Mouse (Mus musculus) urinary bladder, postnatal 36 days (tissue): Measurements from ENCODE around the gene Slc3a2.
A peak's percentile ranks its signal among the peaks of the same experiment; 100 is the strongest.
"Not testable (repeated sequence)": the region's sequence is repeated elsewhere in the genome, so short reads cannot be mapped to it uniquely, and the experiment has no call there.

Source experiments
- DNase-seq, 2 experiments: peaks; one replicate each; pipeline ENCODE4 v3.0.0; 2022; ENCODE audit warnings: low spot score in 2 of 2, mixed read lengths in 1 of 2

The Slc3a2 gene

GRCm38 (mm10) chr19:8722907-8723573 is at the start of gene Slc3a2:
Gene Slc3a2 (minus strand): TSS chr19:8723369.
- DNase-seq: peak; percentile 90 to 96

DNA sequence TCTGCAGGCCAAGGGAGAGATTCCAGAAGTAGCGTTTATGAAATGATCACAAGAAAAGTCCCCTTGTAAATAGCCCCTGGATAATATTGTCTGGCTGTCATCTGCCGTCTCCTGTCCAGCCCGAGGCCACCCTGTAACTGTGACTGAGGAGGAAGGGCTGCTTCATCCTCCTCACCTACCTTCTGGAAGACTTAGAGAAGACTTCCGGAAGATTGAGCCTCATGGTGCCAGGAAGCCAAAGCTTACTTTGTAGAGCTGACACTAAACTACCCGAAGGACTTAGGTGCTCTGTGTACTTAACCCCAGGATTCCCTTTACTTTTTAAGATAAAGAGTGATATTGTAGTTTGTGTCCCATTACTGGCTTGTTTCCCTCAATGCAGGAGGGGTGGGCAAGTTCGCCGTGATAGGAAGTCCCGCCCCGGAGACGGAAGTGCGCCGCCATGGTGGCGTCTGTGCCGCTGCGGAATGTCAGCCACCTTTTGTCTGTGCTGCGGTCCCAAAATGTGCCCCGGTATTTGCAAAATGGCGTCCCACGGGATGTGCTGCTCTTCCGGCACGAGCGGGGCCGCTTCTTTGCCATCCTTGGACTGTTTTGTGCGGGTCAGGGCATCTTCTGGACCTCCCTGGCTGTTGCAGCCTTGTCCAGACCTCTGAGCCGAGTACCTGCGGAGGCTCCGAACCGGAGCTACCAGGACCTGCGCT is 47.5 kb upstream of the Slc3a2 start, which contains the start of gene Tmem223:
TSS of gene Tmem223 (plus strand) at position 430 of the 704 bp plus-strand sequence.
- DNase-seq: peak; percentile 69 to 79

DNA sequence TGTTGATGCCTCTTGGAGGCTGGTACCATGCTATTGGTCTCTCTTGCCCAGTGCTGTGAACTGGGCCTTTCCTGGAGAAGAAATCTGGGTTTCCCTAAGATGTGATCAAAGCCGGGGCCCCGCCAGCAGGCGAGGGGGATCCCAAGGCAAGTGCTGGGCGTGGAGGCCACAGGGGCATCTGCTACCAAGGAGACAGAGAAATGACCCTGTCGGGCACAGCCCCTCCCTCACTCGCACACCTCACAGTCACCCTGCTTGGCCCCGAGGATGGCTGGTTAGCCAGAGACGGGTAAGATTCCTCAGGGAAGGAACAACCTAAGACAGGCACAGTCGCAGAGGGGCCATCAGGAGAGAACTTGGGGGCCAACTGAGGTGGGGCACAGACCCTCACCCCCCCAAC is 42.4 kb upstream of the Slc3a2 start:
- DNase-seq: no peak

GRCm38 (mm10) chr19:8763276-8763675 is 40.1 kb upstream of the Slc3a2 start:
- no peak for DNase-seq

GRCm38 (mm10) chr19:8760757-8761156 is 37.6 kb upstream of the Slc3a2 start:
- no peak for DNase-seq

- DNase-seq: no peak
Measured at GRCm38 (mm10) chr19:8758899-8759298, 35.7 kb upstream of the Slc3a2 start.

DNA sequence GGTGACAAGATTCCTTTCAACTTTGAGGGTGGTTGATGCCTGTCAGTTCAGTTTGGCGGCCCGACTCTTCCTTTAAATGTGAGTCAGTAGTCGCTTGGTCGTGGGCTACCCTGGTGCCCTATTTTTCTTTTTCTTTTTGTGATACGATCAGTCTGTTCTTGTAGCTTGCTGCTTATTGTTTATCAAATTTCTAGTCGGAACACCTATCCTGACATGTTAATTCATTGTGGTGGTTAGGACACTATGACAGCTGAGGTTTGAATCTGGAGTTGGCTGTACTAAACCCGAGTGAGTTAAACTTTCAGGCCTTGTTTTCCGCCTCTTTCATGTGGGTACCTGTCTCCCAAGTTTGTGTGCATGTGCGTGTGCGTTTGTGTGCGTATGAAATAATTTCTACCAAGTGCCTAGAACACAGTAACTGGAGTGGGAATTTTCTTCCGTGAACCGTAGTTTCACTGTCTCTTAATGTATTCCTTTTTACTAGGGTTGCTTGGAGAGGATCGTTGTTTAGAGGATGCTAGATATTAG is 34.4 kb upstream of the Slc3a2 start:
- no peak for DNase-seq

DNA sequence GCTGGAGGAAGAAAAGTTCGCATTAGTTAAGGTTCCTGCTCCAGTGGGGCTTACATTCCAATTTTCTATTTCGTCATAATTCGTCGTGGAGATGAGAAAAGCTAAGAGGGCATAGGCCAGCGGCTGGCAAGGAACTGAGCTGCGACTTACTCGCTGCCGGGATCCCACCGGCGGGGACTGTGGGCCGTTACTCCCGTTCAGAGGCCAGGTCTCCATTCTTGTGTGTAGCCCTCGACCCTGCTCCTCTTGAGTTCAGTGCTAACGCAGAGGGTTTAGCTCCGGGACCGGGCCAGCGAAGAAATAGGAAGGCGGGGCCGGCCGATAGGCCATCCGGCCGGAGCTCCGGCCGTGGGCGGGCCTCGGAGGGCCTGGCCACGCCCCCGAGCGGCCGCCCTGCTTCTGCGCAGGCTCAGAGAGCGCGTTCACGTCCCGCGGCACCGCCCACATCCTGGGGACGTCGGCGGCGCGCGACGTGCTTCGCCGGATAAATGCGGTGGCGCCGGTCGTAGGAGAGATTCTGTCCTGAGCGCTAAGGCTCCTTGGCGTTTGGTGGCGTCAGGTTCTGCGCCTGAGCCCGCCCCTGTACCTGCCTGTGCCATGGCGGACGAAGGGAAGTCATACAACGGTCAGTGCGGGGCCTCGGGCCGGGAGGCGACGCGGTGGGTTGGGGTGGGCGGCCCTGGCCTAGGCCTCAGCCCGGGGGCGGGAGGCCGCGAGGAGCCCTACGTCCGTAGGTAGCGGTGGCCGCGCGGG is 33.6 kb upstream of the Slc3a2 start, which contains the start of gene Nxf1:
TSS of gene Nxf1 (plus strand) at position 439 of the 753 bp plus-strand sequence.
- DNase-seq: peak; percentile 89 to 92

DNA sequence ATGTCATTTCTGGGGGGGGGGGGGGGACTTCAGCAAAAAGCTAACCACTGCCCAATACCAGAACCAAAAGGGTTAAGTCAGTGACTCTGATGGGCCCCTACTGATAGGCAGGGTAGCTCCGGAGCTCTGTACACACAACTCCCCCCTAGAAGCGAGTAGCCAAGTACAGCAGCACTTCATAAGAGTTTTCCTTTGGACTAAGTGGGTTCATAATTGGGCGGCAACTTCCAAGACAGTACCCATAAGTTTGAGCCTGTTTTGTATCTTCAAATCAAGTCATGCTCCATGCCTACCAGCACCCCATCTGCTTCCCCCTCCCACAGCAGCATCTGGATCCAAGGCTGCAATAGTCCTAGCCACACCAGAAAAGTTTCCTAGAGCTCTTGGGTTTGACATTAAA is 32.5 kb upstream of the Slc3a2 start:
- DNase-seq: no peak

GRCm38 (mm10) chr19:8747368-8747767 is 24.2 kb upstream of the Slc3a2 start:
- DNase-seq: no peak

GRCm38 (mm10) chr19:8745382-8745781 is 22.2 kb upstream of the Slc3a2 start:
- no peak for DNase-seq

GRCm38 (mm10) chr19:8742176-8742575 is 19.0 kb upstream of the Slc3a2 start:
- no peak for DNase-seq

DNA sequence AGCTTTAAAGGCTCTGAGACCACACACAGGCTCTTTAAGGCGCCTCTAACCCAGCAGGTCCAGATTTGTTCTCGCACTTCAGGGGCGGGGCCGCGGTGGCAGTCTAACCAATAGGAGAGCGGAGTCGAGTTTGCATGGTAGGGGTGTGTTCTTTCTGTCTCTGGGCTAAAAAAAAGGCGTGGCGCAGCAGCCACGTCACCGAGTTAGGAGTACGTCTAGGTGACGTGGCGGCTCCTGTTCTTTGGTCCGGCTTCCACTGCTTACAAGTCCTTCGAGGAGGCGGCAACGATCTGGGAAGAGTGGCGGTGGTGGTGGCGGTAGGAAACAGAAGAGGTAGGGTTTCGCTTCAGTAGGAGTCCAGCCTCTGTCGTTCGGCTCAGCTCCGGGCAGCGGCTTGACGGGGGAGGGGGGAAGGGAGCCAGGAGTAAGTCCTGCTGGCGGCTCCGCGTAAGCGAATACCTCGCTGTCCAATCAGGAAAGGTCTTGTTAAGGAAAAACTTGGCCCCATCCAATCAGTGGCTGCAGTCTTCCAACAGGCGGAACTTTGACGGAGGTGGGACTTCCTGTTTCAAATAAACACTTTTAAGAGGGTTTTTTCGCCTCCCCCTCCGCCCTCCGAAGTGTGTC is 18.2 kb upstream of the Slc3a2 start, which contains the start of gene Stx5a:
TSS of gene Stx5a (plus strand) at position 171 of the 627 bp plus-strand sequence.
- DNase-seq: peak; percentile 93 to 95

DNA sequence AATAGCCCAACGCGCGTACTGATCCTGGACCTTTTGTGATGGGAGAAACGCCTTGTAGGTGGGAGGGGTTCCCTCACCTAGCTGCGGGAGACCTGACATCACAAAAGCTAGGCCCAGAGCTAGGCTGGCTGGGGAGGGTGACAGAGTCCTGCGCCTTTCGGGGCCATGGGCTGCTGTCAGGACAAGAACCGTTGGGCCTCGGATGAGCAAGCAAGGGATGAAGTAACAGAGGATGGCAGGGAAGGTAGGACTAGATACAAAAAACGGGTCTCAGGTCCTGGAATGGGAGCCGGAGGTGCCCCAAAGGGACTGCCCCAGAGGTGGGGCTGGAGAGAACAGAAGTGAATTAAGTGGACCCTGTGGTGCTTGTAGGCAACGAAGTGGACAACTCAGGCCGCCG is 17.4 kb upstream of the Slc3a2 start, which contains the start of gene 1700092M07Rik:
TSS of gene 1700092M07Rik (plus strand) at position 116 of the 400 bp plus-strand sequence.
- no peak for DNase-seq

GRCm38 (mm10) chr19:8739646-8740045 is 16.5 kb upstream of the Slc3a2 start:
- no peak for DNase-seq

DNA sequence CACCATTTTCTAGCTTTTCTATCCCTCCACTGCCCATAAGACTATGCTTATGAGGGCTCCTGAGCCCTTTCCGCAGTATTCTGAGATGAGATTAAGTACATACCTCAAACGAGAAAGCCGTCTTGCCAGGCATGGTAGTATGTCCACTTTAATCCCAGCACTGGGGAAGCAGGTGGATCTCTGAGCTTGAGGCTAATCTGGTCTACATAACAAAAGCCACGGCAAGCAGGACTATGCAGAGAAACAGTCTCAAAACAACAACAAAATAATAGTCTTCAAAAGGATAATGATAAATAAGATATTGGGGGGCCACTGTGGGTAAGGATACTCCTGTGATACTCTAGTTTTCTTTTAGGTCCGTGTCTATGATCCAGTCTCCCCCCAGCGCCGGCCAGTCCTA is 15.7 kb upstream of the Slc3a2 start:
- no peak for DNase-seq

DNA sequence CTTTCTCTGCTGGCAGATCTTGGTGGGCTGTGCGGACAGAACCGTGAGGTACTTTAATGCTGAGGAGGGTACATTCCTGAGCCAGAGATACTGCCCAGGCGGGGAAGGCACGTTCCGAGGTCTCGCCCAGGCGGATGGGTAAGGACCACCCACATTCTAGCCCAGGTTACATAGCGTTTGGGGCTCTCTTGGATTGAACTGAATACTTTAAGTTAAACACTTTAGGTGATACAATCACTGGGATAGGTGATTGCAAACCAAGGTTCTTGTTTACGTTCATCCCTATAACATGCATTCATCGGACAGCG is 12.9 kb upstream of the Slc3a2 start:
- no peak for DNase-seq

DNA sequence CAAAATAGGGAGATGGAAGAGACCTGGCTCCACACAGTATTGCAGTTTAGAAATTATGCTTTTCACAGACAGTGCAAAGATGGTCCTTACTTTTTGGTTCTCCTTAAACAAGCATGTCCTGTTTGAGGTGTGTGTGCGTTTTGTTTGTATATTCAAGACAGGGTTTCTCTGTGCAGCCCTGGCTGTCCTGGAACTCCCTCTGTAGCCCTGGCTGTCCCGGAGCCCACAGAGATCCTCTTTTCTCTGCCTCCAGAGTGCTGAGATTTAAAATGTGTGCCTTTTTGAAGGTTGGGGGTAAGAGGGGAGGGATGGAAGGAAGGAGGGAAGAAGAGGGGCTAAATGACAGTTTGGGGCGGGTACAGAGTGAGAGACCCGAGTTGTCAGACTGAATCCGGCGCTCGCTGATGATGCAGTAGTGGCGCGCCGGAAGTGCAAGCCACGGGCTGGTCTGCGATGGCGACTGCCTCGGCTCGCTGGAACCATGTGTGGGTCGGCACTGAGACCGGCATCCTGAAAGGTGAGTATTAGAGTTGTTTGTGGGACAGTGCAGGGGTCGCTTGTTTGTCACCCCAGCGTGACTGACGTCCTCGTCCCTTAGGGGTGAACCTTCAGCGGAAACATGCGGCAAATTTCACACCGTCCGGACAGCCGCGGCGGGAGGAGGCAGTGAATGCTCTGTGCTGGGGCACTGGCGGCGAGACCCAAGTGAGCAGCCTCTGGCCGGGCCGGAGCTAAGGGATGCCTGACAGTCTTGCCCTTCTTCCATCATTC is 12.4 kb upstream of the Slc3a2 start, which contains the start of gene Wdr74:
TSS of gene Wdr74 (plus strand) at position 439 of the 771 bp plus-strand sequence.
- peak; percentile 84 to 90 for DNase-seq

- DNase-seq: no peak
Measured at GRCm38 (mm10) chr19:8734334-8734733, 11.2 kb upstream of the Slc3a2 start.

- not testable (repeated sequence) for DNase-seq
Measured at GRCm38 (mm10) chr19:8728335-8729099, 5.3 kb upstream of the Slc3a2 start.
